Mouse (Mus musculus) ZHBTc4 (cell line): ENCODE measurements at regions not wholly inside any gene's neighbourhood (a gene's known extent, or its start where the extent isn't known, plus 50 kb on each side); places are given as distances from the start of the nearest gene placed in this dataset.

Experiments used
- DNase-seq: peaks from one replicate; pipeline ENCODE4 v3.0.0-alpha.2; 2011; ENCODE audit warnings: low read depth, low spot score

DNA sequence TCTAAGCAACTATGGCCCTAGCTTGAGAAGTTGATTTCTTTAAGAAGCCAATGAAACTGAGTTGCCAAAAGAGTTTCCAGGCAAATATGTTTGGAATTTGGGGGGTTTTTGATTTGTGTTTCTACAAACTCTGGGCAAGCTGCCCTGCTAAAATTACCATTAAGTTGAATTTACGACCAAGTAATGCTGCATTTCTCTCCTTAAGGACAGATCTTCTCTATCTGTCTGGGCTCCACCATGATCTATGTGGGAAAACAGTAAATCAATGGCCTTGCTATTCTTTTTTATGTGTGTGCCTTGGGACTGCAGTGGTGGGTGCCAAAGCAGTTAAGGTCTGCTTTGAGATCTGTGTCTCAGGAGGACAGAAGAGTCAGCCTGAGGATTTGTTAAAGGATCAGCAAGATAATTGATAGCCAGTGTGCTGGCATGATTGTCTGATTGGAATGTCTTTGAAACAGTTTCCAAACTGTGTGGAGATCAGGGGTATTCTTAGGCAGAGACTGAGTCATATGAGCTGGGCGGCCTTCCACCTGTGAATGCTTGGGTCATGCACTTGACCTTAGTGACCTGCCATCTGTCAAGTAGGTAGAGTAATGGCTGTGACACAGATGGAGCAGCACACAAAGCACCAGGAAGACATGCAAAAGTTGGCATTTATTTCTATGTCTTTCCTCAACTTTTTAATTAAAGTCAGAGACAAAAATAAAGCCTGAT lies 91.1 kb upstream of the Pmch start:
- DNase-seq = no peak

DNA sequence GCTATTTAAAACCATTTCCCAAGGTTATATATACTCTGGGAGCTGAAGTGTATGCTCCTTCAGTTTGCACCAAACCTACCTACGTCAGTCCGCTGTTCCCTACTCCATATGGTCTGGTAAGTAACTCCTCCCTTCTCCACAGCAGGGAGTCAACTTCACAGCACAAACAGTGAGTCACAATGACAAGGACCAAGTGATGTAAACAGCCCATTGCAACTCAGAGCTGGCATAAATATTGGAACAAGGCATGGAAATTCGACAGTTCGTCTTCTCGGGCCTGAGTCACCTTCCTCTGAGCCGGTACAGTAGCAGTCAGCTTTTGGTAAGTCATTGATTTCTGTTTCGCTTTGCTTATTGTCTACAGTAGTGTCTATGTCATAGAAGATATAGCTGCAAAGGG lies 82.2 kb upstream of the Pmch start:
- no peak for DNase-seq

DNA sequence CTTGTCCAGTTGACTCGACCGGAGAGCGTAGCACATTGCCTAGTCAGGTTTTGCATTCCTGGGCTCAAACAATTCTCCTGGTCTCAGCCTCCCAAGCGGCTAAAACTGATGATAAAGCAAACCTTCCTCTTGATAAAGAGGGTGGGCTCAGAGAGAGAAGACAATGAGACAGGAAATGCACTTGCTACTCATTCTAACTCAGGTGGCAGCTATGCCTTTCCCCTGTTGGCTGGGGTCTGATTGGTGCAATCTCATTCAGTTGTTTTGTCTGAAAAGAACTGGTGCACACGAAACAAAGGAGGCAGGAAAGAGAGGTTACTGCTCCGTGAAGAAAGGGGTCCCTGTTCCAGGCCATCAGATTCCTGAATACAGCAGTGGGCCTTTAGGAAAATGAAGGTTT lies 80.0 kb upstream of the Pmch start:
- peak; percentile 25 for DNase-seq

DNA sequence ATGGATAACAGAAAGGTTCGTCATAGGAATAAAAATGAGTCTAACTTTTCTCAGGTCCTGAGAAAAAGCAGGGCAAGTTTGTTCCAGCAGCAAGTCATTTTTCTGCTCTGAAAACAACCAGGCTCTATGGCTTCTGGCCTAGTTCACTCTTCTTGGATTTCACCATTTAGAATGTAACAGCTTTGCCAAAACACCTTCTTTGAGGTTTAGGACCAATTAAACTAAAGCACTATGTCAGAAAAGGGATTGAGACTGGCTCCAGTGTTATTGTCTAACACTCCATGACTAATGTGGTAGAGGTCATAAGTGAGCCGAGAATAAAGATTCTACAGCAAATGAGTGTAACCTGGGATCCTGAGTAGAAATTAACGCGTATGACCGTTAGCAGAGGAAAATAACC lies 58.9 kb upstream of the Pmch start:
- no peak for DNase-seq
